Mouse (Mus musculus) macrophage (primary cell): Measurements from ENCODE around the gene Gemin7. TPM values are rescaled to one million over a fixed set of nuclear protein-coding genes. Genes with fewer than 3 reads are reported as not detected.

Experiments
- H3K27ac ChIP-seq: fragments of 350-480 bp; formaldehyde crosslinking; 2 replicates; pipeline ENCODE4 v1.9.0; 2021
- H3K36me3 ChIP-seq: fragments of 350-480 bp; formaldehyde crosslinking; 2 replicates; pipeline ENCODE4 v1.9.0; 2021; ENCODE audit errors: inconsistent target
- H3K4me3 ChIP-seq: fragments of 350-480 bp; formaldehyde crosslinking; 2 replicates; pipeline ENCODE4 v1.9.0; 2021; ENCODE audit errors: inconsistent target
- H3K79me2 ChIP-seq: fragments of 350-480 bp; formaldehyde crosslinking; 2 replicates; pipeline ENCODE4 v1.9.0; 2021; ENCODE audit errors: inconsistent target
- WGBS: methylation state at CpG from one replicate; pipeline ENCODE4 v1.1.7; 2026; ENCODE audit warnings: inconsistent platforms; ENCODE audit not compliant: missing documents; 5-methylcytosine and 5-hydroxymethylcytosine counted together
- polyA plus RNA-seq: library from polyadenylated mRNA; stranded (reverse); fragments of 250-400 nt; gene quantifications from 3 replicates; pipeline ENCODE4 v1.2.4, GENCODE M21; 2018; ENCODE audit warnings: inconsistent platforms

Gemin7 gene
- polyA plus RNA-seq, 1 experiment from 2014 or later: 16.9 TPM

- H3K27ac ChIP-seq: no peak overlapping the region
- peaks cover 51% of the 10 kb centered on the region for H3K79me2 ChIP-seq
- H3K36me3 ChIP-seq: peaks cover 20% of the 10 kb centered on the region
- WGBS: 94% methylated on average over 2 of the region's 4 CpGs
- H3K4me3 ChIP-seq: no peak overlapping the region
These were observed 12.9 kb downstream of the Gemin7 start for GRCm38 (mm10) chr7:19564455-19564854.

- Histone ChIP-seq H3K36me3 (peaks cover 15% of the 10 kb centered on the region), H3K27ac (no peak overlapping the region), H3K79me2 (peaks cover 51% of the 10 kb centered on the region), H3K4me3 (no peak overlapping the region)
- WGBS: 86% methylated on average over 3 of the region's 3 CpGs
These were observed 13.5 kb downstream of the Gemin7 start for GRCm38 (mm10) chr7:19563884-19564283.

GRCm38 (mm10) chr7:19562643-19563410 is 14.6 kb downstream of the Gemin7 start, which contains the start of gene Ppp1r37:
TSS of gene Ppp1r37 (minus strand) at chr7:19563076.
- peak within 1 kb of the TSS; percentile 44 for H3K4me3 ChIP-seq
- H3K27ac ChIP-seq: peak within 1 kb of the TSS; percentile 84
- 2% methylated on average over 19 of the region's 19 CpGs for WGBS
- peaks cover 51% of the 10 kb centered on the region for H3K79me2 ChIP-seq
- H3K36me3 ChIP-seq: peaks cover 11% of the 10 kb centered on the region

GRCm38 (mm10) chr7:19561765-19562642 is 15.4 kb downstream of the Gemin7 start:
- Histone ChIP-seq H3K79me2 (peaks cover 51% of the 10 kb centered on the region), H3K27ac (peak overlapping the region; percentile 84), H3K36me3 (peaks cover 11% of the 10 kb centered on the region), H3K4me3 (peak overlapping the region; percentile 91)
- WGBS: 2% methylated on average over 100 of the region's 102 CpGs

GRCm38 (mm10) chr7:19561431-19561764 is 16.0 kb downstream of the Gemin7 start:
- 0% methylated on average over 11 of the region's 11 CpGs for WGBS
- Histone ChIP-seq H3K27ac (peak overlapping the region; percentile 50), H3K36me3 (peaks cover 11% of the 10 kb centered on the region), H3K4me3 (peak overlapping the region; percentile 91), H3K79me2 (peaks cover 53% of the 10 kb centered on the region)

- H3K36me3 ChIP-seq: peaks cover 11% of the 10 kb centered on the region
- H3K79me2 ChIP-seq: peaks cover 61% of the 10 kb centered on the region
- 7% methylated on average over 11 of the region's 11 CpGs for WGBS
- H3K27ac ChIP-seq: peak overlapping the region; percentile 50
- H3K4me3 ChIP-seq: peak overlapping the region; percentile 91
These were observed 16.7 kb downstream of the Gemin7 start for GRCm38 (mm10) chr7:19560491-19561260.

- peak overlapping the region; percentile 40 for H3K27ac ChIP-seq
- H3K36me3 ChIP-seq: no peaks in the 10 kb centered on the region
- no peak overlapping the region for H3K4me3 ChIP-seq
- H3K79me2 ChIP-seq: peaks cover 78% of the 10 kb centered on the region
- WGBS: 70% methylated on average over 2 of the region's 2 CpGs
These were observed 18.4 kb downstream of the Gemin7 start for GRCm38 (mm10) chr7:19558965-19559364.

- no peak overlapping the region for H3K4me3 ChIP-seq
- 97% methylated on average over 6 of the region's 6 CpGs for WGBS
- H3K27ac ChIP-seq: peak overlapping the region; percentile 40
- 0 out of 2 replicates have a peak, but pooled peaks cover 4% of the 10 kb centered on the region for H3K36me3 ChIP-seq
- H3K79me2 ChIP-seq: peaks cover 85% of the 10 kb centered on the region
These were observed 19.2 kb downstream of the Gemin7 start for GRCm38 (mm10) chr7:19557982-19558900.

GRCm38 (mm10) chr7:19557086-19557485 is 20.3 kb downstream of the Gemin7 start:
- Histone ChIP-seq H3K79me2 (peaks cover 97% of the 10 kb centered on the region), H3K27ac (no peak overlapping the region), H3K36me3 (0 out of 2 replicates have a peak, but pooled peaks cover 6% of the 10 kb centered on the region), H3K4me3 (no peak overlapping the region)
- WGBS: 93% methylated on average over 2 of the region's 2 CpGs

- H3K27ac ChIP-seq: no peak overlapping the region
- WGBS: 100% methylated on average over 1 of the region's 1 CpGs
- H3K4me3 ChIP-seq: no peak overlapping the region
- peaks cover 100% of the 10 kb centered on the region for H3K79me2 ChIP-seq
- H3K36me3 ChIP-seq: 0 out of 2 replicates have a peak, but pooled peaks cover 6% of the 10 kb centered on the region
These were observed 23.2 kb downstream of the Gemin7 start for GRCm38 (mm10) chr7:19554168-19554567.

- H3K36me3 ChIP-seq: 0 out of 2 replicates have a peak, but pooled peaks cover 6% of the 10 kb centered on the region
- WGBS: 55% methylated on average over 2 of the region's 2 CpGs
- no peak overlapping the region for H3K27ac ChIP-seq
- peaks cover 100% of the 10 kb centered on the region for H3K79me2 ChIP-seq
- H3K4me3 ChIP-seq: no peak overlapping the region
These were observed 25.0 kb downstream of the Gemin7 start for GRCm38 (mm10) chr7:19552443-19552842.

- peaks cover 100% of the 10 kb centered on the region for H3K79me2 ChIP-seq
- H3K4me3 ChIP-seq: no peak overlapping the region
- 0 out of 2 replicates have a peak, but pooled peaks cover 6% of the 10 kb centered on the region for H3K36me3 ChIP-seq
- 91% methylated on average over 5 of the region's 5 CpGs for WGBS
- no peak overlapping the region for H3K27ac ChIP-seq
These were observed 25.8 kb downstream of the Gemin7 start for GRCm38 (mm10) chr7:19551634-19552033.

GRCm38 (mm10) chr7:19549394-19549793 is 28.0 kb downstream of the Gemin7 start:
- Histone ChIP-seq H3K79me2 (peaks cover 99% of the 10 kb centered on the region), H3K4me3 (no peak overlapping the region), H3K27ac (no peak overlapping the region), H3K36me3 (0 out of 2 replicates have a peak, but pooled peaks cover 6% of the 10 kb centered on the region)
- 92% methylated on average over 10 of the region's 10 CpGs for WGBS
